Mouse (Mus musculus) myocyte (in vitro differentiated cells): ENCODE data around the gene Rbm45. TPM values are rescaled to one million over a fixed set of nuclear protein-coding genes. Genes with fewer than 3 reads are reported as not detected.
A peak's percentile ranks its signal among the peaks of the same experiment; 100 is the strongest.

Experiments used
- H3K27me3 ChIP-seq: one replicate; pipeline ENCODE4 v1.6.1; 2011; ENCODE audit not compliant: control insufficient read depth, insufficient read depth, insufficient read length
- H3K36me3 ChIP-seq: one replicate; pipeline ENCODE4 v1.6.1; 2011; ENCODE audit not compliant: control insufficient read depth, insufficient read depth
- H3K4me2 ChIP-seq: one replicate; pipeline ENCODE4 v1.6.1; 2011; ENCODE audit warnings: low read depth, control low read depth
- H3K4me3 ChIP-seq: one replicate; pipeline ENCODE4 v1.5.1; 2011; ENCODE audit warnings: mild to moderate bottlenecking, control low read depth, moderate library complexity
- H3K79me2 ChIP-seq: one replicate; pipeline ENCODE4 v1.6.1; 2011; ENCODE audit not compliant: control insufficient read depth, insufficient read depth
- H3ac ChIP-seq: one replicate; pipeline ENCODE4 v1.6.1; 2011; ENCODE audit not compliant: control insufficient read depth, insufficient read length
- CEBPB ChIP-seq: IDR thresholded peaks from 2 replicates; pipeline ENCODE4 v1.6.1; 2011; ENCODE audit warnings: mild to moderate bottlenecking, moderate library complexity; ENCODE audit not compliant: poor library complexity, insufficient read depth, severe bottlenecking
- E2F4 ChIP-seq: IDR thresholded peaks from one replicate; pipeline ENCODE4 v1.6.1; 2011; ENCODE audit warnings: mild to moderate bottlenecking, control low read depth, moderate library complexity; ENCODE audit not compliant: insufficient read depth
- MAX ChIP-seq: IDR thresholded peaks from one replicate; pipeline ENCODE4 v1.6.1; 2011; ENCODE audit warnings: low read depth, mild to moderate bottlenecking, control low read depth
- MYOD1 ChIP-seq, 3 experiments: IDR thresholded peaks; one replicate each; pipeline ENCODE4 v1.6.1; 2011; ENCODE audit warnings: control low read depth in 2 of 3, low read depth in 2 of 3, mild to moderate bottlenecking in 2 of 3, moderate library complexity in 1 of 3; ENCODE audit not compliant: insufficient read length in 2 of 3, control insufficient read depth in 1 of 3
- MYOG ChIP-seq, 3 experiments: IDR thresholded peaks; one replicate each; pipeline ENCODE4 v1.6.1; 2011; ENCODE audit warnings: control low read depth in 2 of 3, low read depth in 2 of 3, mild to moderate bottlenecking in 2 of 3; ENCODE audit not compliant: insufficient read length in 2 of 3, control insufficient read depth in 1 of 3, insufficient read depth in 1 of 3
- POLR2A ChIP-seq: IDR thresholded peaks from one replicate; pipeline ENCODE4 v1.6.1; 2011; ENCODE audit warnings: low read depth, mild to moderate bottlenecking, control low read depth, moderate library complexity; ENCODE audit not compliant: insufficient read length
- POLR2AphosphoS2 ChIP-seq: IDR thresholded peaks from one replicate; pipeline ENCODE4 v1.6.1; 2011; ENCODE audit warnings: low read depth, control low read depth; ENCODE audit not compliant: insufficient read length
- REST ChIP-seq: IDR thresholded peaks from one replicate; pipeline ENCODE4 v1.6.1; 2011; ENCODE audit warnings: mild to moderate bottlenecking, control low read depth, moderate library complexity; ENCODE audit not compliant: insufficient read depth, insufficient read length
- SRF ChIP-seq: IDR thresholded peaks from one replicate; pipeline ENCODE4 v1.6.1; 2011; ENCODE audit warnings: low read depth; ENCODE audit not compliant: control insufficient read depth, insufficient read length
- TCF12 ChIP-seq: IDR thresholded peaks from one replicate; pipeline ENCODE4 v1.6.1; 2011; ENCODE audit warnings: mild to moderate bottlenecking, control low read depth; ENCODE audit not compliant: poor library complexity, insufficient read depth, severe bottlenecking
- TCF3 ChIP-seq: IDR thresholded peaks from one replicate; pipeline ENCODE4 v1.6.1; 2011; ENCODE audit warnings: low read depth, control low read depth; ENCODE audit not compliant: insufficient read length
- USF1 ChIP-seq: IDR thresholded peaks from one replicate; pipeline ENCODE4 v1.6.1; 2011; ENCODE audit warnings: low read depth, mild to moderate bottlenecking, control low read depth, moderate library complexity
- polyA plus RNA-seq: library from polyadenylated mRNA; unstranded; fragments of >200 nt; fragmentation: generic; extraction: Trizol; gene quantifications from one replicate; pipeline ENCODE4 v1.2.1, GENCODE M21; 2012; ENCODE audit warnings: missing spikeins

The Rbm45 gene
- polyA plus RNA-seq, 1 experiment = 23.2 TPM

- H3K27me3 ChIP-seq = no peaks in the 10 kb centered on the region
- H3K4me2 ChIP-seq = no peak overlapping the region
- peaks cover 48% of the 10 kb centered on the region for H3K36me3 ChIP-seq
- TF ChIP-seq MAX = no peak
- TF ChIP-seq TCF3 = no peak
- TF ChIP-seq MYOG (IDR thresholded peaks at IDR 0.05; ENCODE audit: control insufficient read depth in 1 of 3, insufficient read depth in 1 of 3, insufficient read length in 2 of 3, low read depth in 2 of 3) = no peak
- no peak for TF ChIP-seq TCF12
- TF ChIP-seq E2F4 = no peak
- TF ChIP-seq CEBPB = no peak
- no peak for TF ChIP-seq USF1
- no peak for TF ChIP-seq POLR2AphosphoS2
- no peak overlapping the region for H3K4me3 ChIP-seq
- H3ac ChIP-seq = no peak overlapping the region
- no peaks in the 10 kb centered on the region for H3K79me2 ChIP-seq
These were observed 8.9 kb downstream of the Rbm45 start for GRCm38 (mm10) chr2:76378646-76379045.

- no peak overlapping the region for H3K4me2 ChIP-seq
- no peak for TF ChIP-seq TCF3
- no peak for TF ChIP-seq E2F4
- no peak overlapping the region for H3K4me3 ChIP-seq
- H3K27me3 ChIP-seq = no peaks in the 10 kb centered on the region
- peaks cover 14% of the 10 kb centered on the region for H3K36me3 ChIP-seq
- no peaks in the 10 kb centered on the region for H3K79me2 ChIP-seq
- no peak overlapping the region for H3ac ChIP-seq
These were observed 16.7 kb downstream of the Rbm45 start for GRCm38 (mm10) chr2:76386531-76386930.

GRCm38 (mm10) chr2:76400178-76400577, 30.4 kb downstream of the Rbm45 start:
- H3ac ChIP-seq = no peak overlapping the region
- no peaks in the 10 kb centered on the region for H3K79me2 ChIP-seq
- no peaks in the 10 kb centered on the region for H3K27me3 ChIP-seq
- H3K4me3 ChIP-seq = no peak overlapping the region
- H3K4me2 ChIP-seq = no peak overlapping the region
- no peak for TF ChIP-seq POLR2A
- no peak for TF ChIP-seq TCF12
- TF ChIP-seq E2F4 = no peak
- TF ChIP-seq SRF = no peak
- TF ChIP-seq POLR2AphosphoS2 = no peak
- no peak for TF ChIP-seq REST
- no peak for TF ChIP-seq MAX
- no peak for TF ChIP-seq USF1
- no peak for TF ChIP-seq MYOG (IDR thresholded peaks at IDR 0.05; ENCODE audit: control insufficient read depth in 1 of 3, insufficient read depth in 1 of 3, insufficient read length in 2 of 3, low read depth in 2 of 3)
- no peak for TF ChIP-seq CEBPB
- no peak for TF ChIP-seq MYOD1 (IDR thresholded peaks at IDR 0.05; ENCODE audit: control insufficient read depth in 1 of 3, insufficient read length in 2 of 3, low read depth in 2 of 3)
- H3K36me3 ChIP-seq = no peaks in the 10 kb centered on the region

GRCm38 (mm10) chr2:76405596-76406150, 35.9 kb downstream of the Rbm45 start:
- Histone ChIP-seq H3K36me3 (no peaks in the 10 kb centered on the region), H3K27me3 (peaks cover 7% of the 10 kb centered on the region), H3K4me3 (peak overlapping the region; percentile 36), H3ac (peak overlapping the region; percentile 58), H3K79me2 (no peaks in the 10 kb centered on the region), H3K4me2 (peak overlapping the region; percentile 81)
- TF ChIP-seq CEBPB = no peak
- no peak for TF ChIP-seq USF1
- no peak for TF ChIP-seq MYOD1 (IDR thresholded peaks at IDR 0.05; ENCODE audit: control insufficient read depth in 1 of 3, insufficient read length in 2 of 3, low read depth in 2 of 3)
- TF ChIP-seq E2F4 = no peak
- TF ChIP-seq MYOG (IDR thresholded peaks at IDR 0.05; ENCODE audit: control insufficient read depth in 1 of 3, insufficient read depth in 1 of 3, insufficient read length in 2 of 3, low read depth in 2 of 3) = no peak

GRCm38 (mm10) chr2:76406151-76406936, 36.6 kb downstream of the Rbm45 start, which contains the start of gene Osbpl6:
Osbpl6 (plus strand) TSS chr2:76406508.
- no peak for TF ChIP-seq TCF3
- TF ChIP-seq MYOD1 (IDR thresholded peaks at IDR 0.05; ENCODE audit: control insufficient read depth in 1 of 3, insufficient read length in 2 of 3, low read depth in 2 of 3) = peak in 2 of 3 experiments; percentile 9 to 37
- TF ChIP-seq MAX = no peak
- peak; percentile 90 for TF ChIP-seq POLR2A
- TF ChIP-seq SRF = no peak
- TF ChIP-seq REST = no peak
- no peak for TF ChIP-seq USF1
- peak; percentile 75 for TF ChIP-seq POLR2AphosphoS2
- TF ChIP-seq CEBPB = no peak
- TF ChIP-seq MYOG (IDR thresholded peaks at IDR 0.05; ENCODE audit: control insufficient read depth in 1 of 3, insufficient read depth in 1 of 3, insufficient read length in 2 of 3, low read depth in 2 of 3) = no peak
- TF ChIP-seq TCF12 = no peak

More at GRCm38 (mm10) chr2:76406151-76406936, 36.6 kb downstream of the Rbm45 start, which contains the start of gene Osbpl6:
- H3K79me2 ChIP-seq = no peaks in the 10 kb centered on the region
- peak within 1 kb of the TSS; percentile 58 for H3ac ChIP-seq
- H3K36me3 ChIP-seq = no peaks in the 10 kb centered on the region
- peak within 1 kb of the TSS; percentile 81 for H3K4me2 ChIP-seq
- H3K27me3 ChIP-seq = peaks cover 7% of the 10 kb centered on the region
- H3K4me3 ChIP-seq = peak within 1 kb of the TSS; percentile 36
